ENCODE assay signal across 8 mouse cellular contexts in the genomic region with DNA sequence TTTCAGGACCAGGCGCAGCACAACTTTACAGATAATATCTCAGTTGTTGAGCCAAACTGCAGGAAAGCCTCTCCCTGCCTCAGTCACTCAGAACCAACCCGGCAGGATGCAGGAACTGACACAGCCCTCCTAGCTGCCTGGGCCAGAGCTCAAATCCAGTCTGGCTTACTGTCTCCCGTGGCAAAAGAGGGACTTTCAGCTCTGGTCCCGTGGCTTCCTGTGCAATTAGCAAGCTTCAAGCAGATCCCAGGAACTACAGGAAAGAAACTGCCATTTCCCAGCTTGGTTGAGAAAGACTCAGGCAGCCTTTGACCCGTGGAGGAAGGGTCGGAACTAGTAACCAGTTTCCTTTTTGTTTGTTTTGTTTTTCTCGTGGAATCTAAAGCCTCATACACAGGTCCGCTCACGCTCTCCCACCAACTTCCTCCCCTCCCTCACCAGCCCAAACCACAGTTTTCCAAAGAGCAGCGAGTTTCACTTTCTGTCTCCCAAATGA. TPM values are rescaled to one million over a fixed set of nuclear protein-coding genes. Genes with fewer than 3 reads are reported as not detected.
DNase-seq lines count a peak whose midpoint lies in the region; ATAC-seq and TF ChIP-seq lines count a peak whose summit lies in the region.

No protein-coding gene starts in this region.

- peak overlapping the region; percentile 32; the same call in 1 of the 2 replicates for H3K9ac ChIP-seq in intestine, postnatal 0 days (ENCODE audit: low read depth, low read length)
- no peak overlapping the region for H3K9ac ChIP-seq in forebrain, embryonic 12.5 days

- no peaks in the 10 kb centered on the region for H3K9me3 ChIP-seq in intestine, postnatal 0 days (ENCODE audit: control insufficient read depth)
- H3K9me3 ChIP-seq in forebrain, embryonic 12.5 days, result no peaks in the 10 kb centered on the region

- peak; percentile 85 for ATAC-seq in intestine, postnatal 0 days
- ATAC-seq in forebrain, embryonic 12.5 days (ENCODE audit: low FRiP score), result no peak
- ATAC-seq in erythroblast, adult 5-6 weeks (replicated peaks; ENCODE audit: low FRiP score, poor library complexity, severe bottlenecking), result no peak

- H3K27me3 ChIP-seq in spleen, adult 2 months (ENCODE audit: control insufficient read depth, insufficient read depth, low read length), result no peaks in the 10 kb centered on the region
- H3K27me3 ChIP-seq in intestine, postnatal 0 days (replicated peaks; ENCODE audit: control insufficient read depth, insufficient read depth, low read length), result no peaks in the 10 kb centered on the region
- peaks cover 14% of the 10 kb centered on the region for H3K27me3 ChIP-seq in forebrain, embryonic 12.5 days

- peak overlapping the region; percentile 54 for H3K4me2 ChIP-seq in intestine, postnatal 0 days (replicated peaks; ENCODE audit: low read depth)
- no peak overlapping the region for H3K4me2 ChIP-seq in forebrain, embryonic 12.5 days

- no peaks in the 10 kb centered on the region for H3K4me1 ChIP-seq in spleen, adult 2 months (ENCODE audit: control insufficient read depth, insufficient read depth, insufficient read length)
- 0 out of 2 replicates have a peak, but pooled peaks cover 4% of the 10 kb centered on the region for H3K4me1 ChIP-seq in intestine, postnatal 0 days (replicated peaks; ENCODE audit: control insufficient read depth, insufficient read depth, low read length)
- peaks cover 8% of the 10 kb centered on the region for H3K4me1 ChIP-seq in forebrain, embryonic 12.5 days

- no peaks in the 10 kb centered on the region for H3K36me3 ChIP-seq in spleen, adult 2 months (ENCODE audit: control insufficient read depth, insufficient read depth, low read length)
- H3K36me3 ChIP-seq in intestine, postnatal 0 days (ENCODE audit: control insufficient read depth, insufficient read depth), result no peaks in the 10 kb centered on the region
- H3K36me3 ChIP-seq in forebrain, embryonic 12.5 days (replicated peaks), result no peaks in the 10 kb centered on the region

- TF ChIP-seq CTCF in spleen, adult 2 months (IDR thresholded peaks at IDR 0.05; ENCODE audit: extremely low read depth, insufficient read depth, insufficient read length, insufficient replicate concordance), result no peak
- TF ChIP-seq CTCF in gastrocnemius, adult 2 months (IDR thresholded peaks at IDR 0.05), result no peak
- peak; percentile 24; the same call in 1 of the 2 replicates for TF ChIP-seq CTCF in intestine, postnatal 0 days (IDR thresholded peaks at IDR 0.05; ENCODE audit: low read depth)

- H3K4me3 ChIP-seq in spleen, adult 2 months (ENCODE audit: extremely low read depth, insufficient read depth, insufficient read length), result no peak overlapping the region
- H3K4me3 ChIP-seq in gastrocnemius, adult 2 months, result peak overlapping the region; percentile 61
- peak overlapping the region; percentile 9; the same call in 1 of the 2 replicates for H3K4me3 ChIP-seq in intestine, postnatal 0 days (ENCODE audit: low read depth, low read length)
- H3K4me3 ChIP-seq in forebrain, embryonic 12.5 days (replicated peaks), result no peak overlapping the region

- H3K27ac ChIP-seq in spleen, adult 2 months (ENCODE audit: insufficient read depth, low read length), result peak overlapping the region; percentile 57
- H3K27ac ChIP-seq in gastrocnemius, adult 2 months, result peak overlapping the region; percentile 87
- peak overlapping the region; percentile 96 for H3K27ac ChIP-seq in intestine, postnatal 0 days (ENCODE audit: low read depth, low read length)
- H3K27ac ChIP-seq in forebrain, embryonic 12.5 days, result no peak overlapping the region

- DNase-seq in spleen, adult 2 months (ENCODE audit: low read depth in 1 of 2, low spot score in 2 of 2), result no peak
- DNase-seq in spleen, postnatal 14 days (ENCODE audit: low spot score in 2 of 2), result no peak
- DNase-seq in gastrocnemius, adult 2 months, result peak; percentile 58
- DNase-seq in lung, adult 18-20 months, result peak; percentile 64 to 76
- no peak for DNase-seq in right cerebral cortex, postnatal 36 days (ENCODE audit: low spot score in 2 of 2)

- 19% methylated on average over 10 of the region's 10 CpGs for WGBS in spleen, adult 2 months
- 6% methylated on average over 10 of the region's 10 CpGs for WGBS in intestine, postnatal 0 days
- 56% methylated on average over 10 of the region's 10 CpGs for WGBS in forebrain, embryonic 12.5 days

- TF ChIP-seq POLR2A in spleen, adult 2 months (IDR thresholded peaks at IDR 0.05; ENCODE audit: low read depth, low read length), result no peak

- intact Hi-C loops in gastrocnemius, adult 2 months (cut with DNase I), result no loop called here

RNA-seq across cellular contexts. Expression of gene Cebpg, which starts 24.5 kb away (rescaled TPM):
- 4.2 and 4.6 TPM in 2 replicates for polyA plus RNA-seq in spleen, adult 2 months (2012; rRNA removed)
- 10 to 100 TPM; 41.0 to 46.0 TPM for total RNA-seq in gastrocnemius, adult 2 months (2021)
- 52.4 and 58.4 TPM in 2 replicates for polyA plus RNA-seq in intestine, postnatal 0 days (2015; fragmentation: Nextera tagmentation; extraction: Ambion mirVana)
- 63.6 and 68.3 TPM in 2 replicates for polyA plus RNA-seq in forebrain, embryonic 12.5 days (2016; fragmentation: Nextera tagmentation; extraction: Ambion mirVana)
- 8.5 and 13.0 TPM in 2 replicates for total RNA-seq in erythroblast, adult 5-6 weeks (2015; ENCODE audit: low replicate concordance)
- 26.9 and 28.3 TPM in 2 replicates for total RNA-seq in erythroblast, adult 5-6 weeks (2017; ENCODE audit: low replicate concordance)

RNA-seq across cellular contexts. Expression of gene Cebpa, which starts 38.2 kb away (rescaled TPM):
- polyA plus RNA-seq in spleen, adult 2 months (2012; rRNA removed), result 20.6 and 34.3 TPM in 2 replicates
- total RNA-seq in gastrocnemius, adult 2 months (2021), result 1 to 10 TPM; 3.0 to 4.2 TPM
- polyA plus RNA-seq in intestine, postnatal 0 days (2015; fragmentation: Nextera tagmentation; extraction: Ambion mirVana), result 25.1 and 28.0 TPM in 2 replicates
- polyA plus RNA-seq in forebrain, embryonic 12.5 days (2016; fragmentation: Nextera tagmentation; extraction: Ambion mirVana), result 0.58 and 1.1 TPM in 2 replicates
- 11.5 and 20.9 TPM in 2 replicates for total RNA-seq in erythroblast, adult 5-6 weeks (2015; ENCODE audit: low replicate concordance)
- 3.5 and 5.7 TPM in 2 replicates for total RNA-seq in erythroblast, adult 5-6 weeks (2017; ENCODE audit: low replicate concordance)

Comparison
In these comparisons a context has a peak if more than half of its experiments do, and no peak if none do; other contexts are left out.
1. DNase-seq: peak in gastrocnemius, adult 2 months (single experiment) and lung, adult 18-20 months (2 of 2); none in spleen, adult 2 months (0 of 2), spleen, postnatal 14 days (0 of 2) and right cerebral cortex, postnatal 36 days (0 of 2).
2. H3K4me3 ChIP-seq: peak in gastrocnemius, adult 2 months (single experiment) and intestine, postnatal 0 days (single experiment); none in spleen, adult 2 months (single experiment) and forebrain, embryonic 12.5 days (single experiment).
3. RNA of gene Cebpa, which starts 38.2 kb away (polyA plus RNA-seq): 25.1 to 28.0 TPM in intestine, postnatal 0 days and 20.6 to 34.3 TPM in spleen, adult 2 months; 0.58 to 1.1 TPM in forebrain, embryonic 12.5 days; every median in the first group is over 10 times any median in the second.